In genomic region chr1:31260218-31260923, GRCm38 (mm10) we compare ENCODE assay signal across 19 mouse cellular contexts. TPM values are rescaled to one million over a fixed set of nuclear protein-coding genes. Genes with fewer than 3 reads are reported as not detected.
A peak's percentile ranks its signal among the peaks of the same experiment; 100 is the strongest.
DNase-seq lines count a peak whose midpoint lies in the region; ATAC-seq and TF ChIP-seq lines count a peak whose summit lies in the region.
"Had no signal": no experiment of that assay in that cellular context is flagged by ENCODE, and none has a peak within 500 bp of the region (broad histone marks: within the 10 kb centered on the region; RNA-seq: fewer than 3 reads in every experiment).

No protein-coding gene starts in this region.

- no peak for TF ChIP-seq CTCF in layer of hippocampus, adult 2 months (conservative IDR thresholded peaks at IDR 0.05)

- no peak for ATAC-seq in heart, embryonic 11.5 days (replicated peaks; ENCODE audit: insufficient number of reproducible peaks, low FRiP score, low TSS enrichment)
- ATAC-seq in hindbrain, embryonic 11.5 days (ENCODE audit: low FRiP score): no peak
- ATAC-seq: forebrain, embryonic 14.5 days had no signal

- no peak overlapping the region for H3K27ac ChIP-seq in heart, embryonic 11.5 days (ENCODE audit: low read depth, low read length)
- H3K27ac ChIP-seq in layer of hippocampus, adult 2 months: no peak overlapping the region
- no peak overlapping the region for H3K27ac ChIP-seq in hindbrain, embryonic 11.5 days (ENCODE audit: low read depth, low read length)
- H3K27ac ChIP-seq: hindbrain, embryonic 10.5 days; limb, embryonic 13.5 days had no signal

- no peaks in the 10 kb centered on the region for H3K4me1 ChIP-seq in heart, embryonic 11.5 days (ENCODE audit: control insufficient read depth, insufficient read depth, low read length)
- H3K4me1 ChIP-seq in hindbrain, embryonic 11.5 days (replicated peaks; ENCODE audit: control insufficient read depth, insufficient read depth, low read length): no peaks in the 10 kb centered on the region
- H3K4me1 ChIP-seq: hindbrain, embryonic 10.5 days; limb, embryonic 13.5 days had no signal

- WGBS in heart, embryonic 11.5 days (ENCODE audit: insufficient replicate concordance): 56% methylated on average over 10 of the region's 10 CpGs
- 85% methylated on average over 10 of the region's 10 CpGs for WGBS in hindbrain, embryonic 11.5 days

- H3K36me3 ChIP-seq in heart, embryonic 11.5 days (ENCODE audit: control insufficient read depth, insufficient read depth, low read length): no peaks in the 10 kb centered on the region
- no peaks in the 10 kb centered on the region for H3K36me3 ChIP-seq in hindbrain, embryonic 11.5 days (ENCODE audit: control insufficient read depth, insufficient read depth, low read length)
- H3K36me3 ChIP-seq: G1E; hindbrain, embryonic 10.5 days; limb, embryonic 13.5 days had no signal

- H3K9ac ChIP-seq in heart, embryonic 11.5 days (ENCODE audit: low read depth, low read length): no peak overlapping the region
- H3K9ac ChIP-seq in hindbrain, embryonic 11.5 days (ENCODE audit: low read depth, low read length): no peak overlapping the region
- H3K9ac ChIP-seq: limb, embryonic 13.5 days had no signal

- H3K27me3 ChIP-seq in heart, embryonic 11.5 days (ENCODE audit: control insufficient read depth, insufficient read depth, low read length): no peaks in the 10 kb centered on the region
- no peaks in the 10 kb centered on the region for H3K27me3 ChIP-seq in hindbrain, embryonic 11.5 days (ENCODE audit: control insufficient read depth, insufficient read depth, low read length)
- H3K27me3 ChIP-seq: limb, embryonic 13.5 days had no signal

- no peak overlapping the region for H3K4me3 ChIP-seq in heart, embryonic 11.5 days (ENCODE audit: low read depth, low read length)
- H3K4me3 ChIP-seq in layer of hippocampus, adult 2 months: no peak overlapping the region
- no peak overlapping the region for H3K4me3 ChIP-seq in hindbrain, embryonic 11.5 days (ENCODE audit: low read depth, low read length)
- H3K4me3 ChIP-seq: hindbrain, embryonic 10.5 days; limb, embryonic 13.5 days had no signal

- 0 out of 2 replicates have a peak, but pooled peaks cover 2% of the 10 kb centered on the region for H3K9me3 ChIP-seq in heart, embryonic 11.5 days (replicated peaks; ENCODE audit: control insufficient read depth, low read length)
- H3K9me3 ChIP-seq in hindbrain, embryonic 11.5 days (ENCODE audit: control insufficient read depth, low read length): no peaks in the 10 kb centered on the region
- H3K9me3 ChIP-seq: G1E; hindbrain, embryonic 10.5 days; limb, embryonic 13.5 days had no signal

- no peak overlapping the region for H3K4me2 ChIP-seq in heart, embryonic 11.5 days
- no peak overlapping the region for H3K4me2 ChIP-seq in hindbrain, embryonic 11.5 days (replicated peaks; ENCODE audit: low read depth, low read length)
- H3K4me2 ChIP-seq: limb, embryonic 13.5 days had no signal

- DNase-seq in heart, adult 8-10 months (ENCODE audit: low spot score): peak; percentile 2
- DNase-seq in layer of hippocampus, adult 2 months (ENCODE audit: low spot score in 2 of 2): peak; percentile 14 to 26
- DNase-seq in layer of hippocampus, adult 9-10 months (ENCODE audit: low spot score): no peak
- peak; percentile 8 to 28 for DNase-seq in right cerebral cortex, postnatal 36 days (ENCODE audit: low spot score in 2 of 2)
- no peak for DNase-seq in right cerebral cortex, postnatal 4 days
- no peak for DNase-seq in adrenal gland, adult 18-20 months (ENCODE audit: low spot score in 2 of 2)
- DNase-seq in hindbrain, embryonic 11.5 days (ENCODE audit: low spot score): no peak
- DNase-seq: cerebellum, adult 11-12 months; kidney, adult 8-10 months; lung, postnatal 14 days; midbrain, embryonic 14.5 days had no signal

RNA-seq across cellular contexts. Expression of gene Pih1d3, which starts 37.7 kb away (rescaled TPM):
- not detected for total RNA-seq in heart, adult 8-10 months (2022)
- polyA plus RNA-seq in heart, embryonic 11.5 days (2014; fragmentation: Nextera tagmentation; extraction: Ambion mirVana): not detected in 2 replicates
- total RNA-seq in layer of hippocampus, adult 2 months (2021): not detected
- not detected for total RNA-seq in adrenal gland, adult 18-20 months (2021)
- polyA plus RNA-seq in hindbrain, embryonic 11.5 days (2014; fragmentation: Nextera tagmentation; extraction: Ambion mirVana): not detected in 2 replicates
- total RNA-seq: adrenal gland, postnatal 4 days had no signal
- polyA plus RNA-seq: C2C12; forebrain, embryonic 14.5 days; G1E; gonadal fat pad, adult 2 months; hindbrain, embryonic 10.5 days; limb, embryonic 13.5 days; midbrain, embryonic 14.5 days had no signal

RNA-seq across cellular contexts. Expression of gene 4931428L18Rik, which starts 37.9 kb away (rescaled TPM):
- not detected for total RNA-seq in heart, adult 8-10 months (2022)
- not detected in 2 replicates for polyA plus RNA-seq in heart, embryonic 11.5 days (2014; fragmentation: Nextera tagmentation; extraction: Ambion mirVana)
- not detected for total RNA-seq in layer of hippocampus, adult 2 months (2021)
- under 1 TPM in 1 of 2 experiments, not detected in 1; 0.51 TPM for total RNA-seq in adrenal gland, adult 18-20 months (2021)
- not detected in 2 replicates for polyA plus RNA-seq in hindbrain, embryonic 11.5 days (2014; fragmentation: Nextera tagmentation; extraction: Ambion mirVana)
- total RNA-seq: adrenal gland, postnatal 4 days had no signal
- polyA plus RNA-seq: forebrain, embryonic 14.5 days; G1E; hindbrain, embryonic 10.5 days; limb, embryonic 13.5 days; midbrain, embryonic 14.5 days had no signal

Comparison
In these comparisons a context has a peak if more than half of its experiments do, and no peak if none do; other contexts are left out.
1. DNase-seq: peak in heart, adult 8-10 months (single experiment), layer of hippocampus, adult 2 months (2 of 2) and right cerebral cortex, postnatal 36 days (2 of 2); none in layer of hippocampus, adult 9-10 months (single experiment), right cerebral cortex, postnatal 4 days (single experiment), adrenal gland, adult 18-20 months (0 of 2) and hindbrain, embryonic 11.5 days (single experiment).